Mouse (Mus musculus): ENCODE measurements around the gene H2-Q1. TPM values are rescaled to one million over a fixed set of nuclear protein-coding genes. Genes with fewer than 3 reads are reported as not detected.
"Not testable (repeated sequence)": the region's sequence is repeated elsewhere in the genome, so short reads cannot be mapped to it uniquely, and the experiment has no call there.

The H2-Q1 gene
- total RNA-seq, 2 experiments from 2014 or later, result 0.67 to 0.81 TPM

DNA sequence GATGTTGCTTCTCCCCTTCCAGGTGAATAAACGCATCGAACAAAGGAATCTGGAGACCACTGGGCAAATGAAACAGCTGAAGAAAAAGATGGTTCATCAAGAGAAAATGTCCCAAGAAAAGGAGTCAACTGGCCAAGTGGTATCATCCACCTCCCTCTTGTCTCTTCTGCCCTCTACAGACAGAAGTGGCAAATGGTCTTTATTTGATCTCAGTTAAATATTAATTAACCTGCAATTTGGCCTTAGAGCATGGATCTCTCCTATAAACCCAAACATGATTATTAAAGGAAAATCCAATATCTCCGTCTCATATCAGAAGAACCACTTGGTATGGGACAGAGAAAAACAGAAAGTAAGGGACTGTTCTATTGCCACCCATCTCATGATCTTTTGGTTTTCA is 9.5 kb downstream of the H2-Q1 start:
- intact Hi-C loops (cut with DNase I), result not testable (repeated sequence)

DNA sequence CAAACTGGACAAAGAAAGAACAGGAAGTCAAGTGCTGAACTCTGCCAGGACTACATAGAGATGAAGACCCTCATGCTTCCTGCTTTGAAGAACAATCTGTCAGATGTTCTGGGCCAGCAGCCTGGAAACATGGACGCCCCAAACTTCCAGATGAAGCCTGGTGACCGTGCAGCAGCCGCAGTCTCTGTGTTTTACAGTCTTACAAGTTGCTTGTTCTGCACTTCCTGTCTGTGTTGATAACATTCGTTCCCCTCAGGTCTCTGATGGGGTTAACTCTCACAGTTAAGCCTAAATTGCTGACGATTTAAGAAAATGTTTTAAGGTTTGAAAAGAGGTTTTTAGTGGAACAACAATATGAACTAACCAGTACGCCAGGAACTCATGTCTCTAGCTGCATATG is 11.3 kb downstream of the H2-Q1 start:
- intact Hi-C loops (cut with DNase I), result not testable (repeated sequence)

More for the DNA sequence above, 9.5 kb downstream of the H2-Q1 start:
- DNase-seq (ENCODE audit: extremely low spot score in 1 of 2, low spot score in 2 of 2), result not testable (repeated sequence)

DNA sequence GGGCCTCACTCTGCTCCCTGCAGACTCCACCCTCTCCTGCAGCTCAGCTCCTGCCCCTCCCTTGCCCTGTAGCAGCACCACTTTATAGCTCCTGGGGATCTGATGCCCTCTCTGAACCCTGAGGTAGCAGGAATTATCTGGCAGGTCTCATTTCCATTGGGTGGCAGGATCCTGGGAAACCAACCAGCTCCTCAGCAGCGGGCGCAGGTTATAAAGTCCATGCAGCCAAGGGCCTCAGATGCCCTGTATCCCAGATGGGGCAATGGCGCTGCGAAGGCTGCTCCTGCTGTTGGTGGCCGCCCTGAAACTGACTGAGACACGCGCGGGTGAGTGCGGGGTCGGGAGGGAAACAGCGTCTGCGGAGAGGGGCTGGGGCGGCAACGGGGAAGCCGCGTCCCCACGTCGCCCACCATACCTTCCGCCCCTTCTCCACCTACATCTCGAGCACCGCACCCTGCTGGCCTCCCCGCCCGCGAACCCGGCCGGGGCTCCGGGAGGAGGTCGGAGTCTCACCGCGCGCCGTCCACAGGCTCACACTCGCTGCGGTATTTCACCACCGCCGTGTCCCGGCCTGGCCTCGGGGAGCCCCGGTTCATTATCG is 22.0 kb downstream of the H2-Q1 start, which contains the start of gene H2-Q2:
TSS of gene H2-Q2 (plus strand) at position 172 of the 601 bp plus-strand sequence.
- no peak for DNase-seq (ENCODE audit: extremely low spot score in 1 of 2, low spot score in 2 of 2)
- intact Hi-C loops (cut with DNase I), result loop anchor here (10.0 kb wide), 1 partner anchor 1347 kb away; no protein-coding TSS in a partner anchor

More for the DNA sequence above, 11.3 kb downstream of the H2-Q1 start:
- DNase-seq (ENCODE audit: extremely low spot score in 1 of 2, low spot score in 2 of 2), result not testable (repeated sequence)

DNA sequence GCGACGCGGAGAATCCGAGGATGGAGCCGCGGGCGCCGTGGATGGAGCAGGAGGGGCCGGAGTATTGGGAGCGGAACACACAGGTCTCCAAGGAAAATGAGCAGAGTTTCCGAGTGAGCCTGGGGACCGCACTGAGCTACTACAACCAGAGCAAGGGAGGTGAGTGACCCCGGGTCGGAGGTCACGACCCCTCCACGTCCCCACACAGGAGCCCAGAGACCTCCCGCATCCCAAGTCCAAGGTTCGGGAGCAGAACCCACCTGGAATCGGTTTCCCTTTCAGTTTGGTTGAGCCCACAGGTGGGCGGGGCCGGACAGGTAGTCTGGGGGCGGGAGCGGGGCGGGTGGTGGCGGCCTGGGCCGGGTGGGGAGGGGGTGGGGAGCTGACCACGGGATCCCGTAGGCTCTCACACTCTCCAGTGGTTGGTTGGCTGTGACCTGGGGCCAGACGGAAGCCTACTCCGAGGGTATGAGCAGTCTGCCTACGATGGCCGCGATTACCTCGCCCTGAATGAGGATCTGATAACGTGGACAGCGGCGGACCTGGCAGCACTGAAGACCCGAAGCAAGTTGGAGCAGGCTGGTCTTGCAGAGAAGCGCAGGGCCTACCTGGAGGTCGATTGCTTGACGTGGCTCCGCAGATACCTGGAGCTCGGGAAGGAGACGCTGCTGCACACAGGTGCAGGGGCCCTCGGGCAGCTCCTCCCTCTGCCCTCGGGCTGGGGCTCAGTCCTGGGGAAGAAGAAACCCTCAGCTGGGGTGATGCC is 22.7 kb downstream of the H2-Q1 start:
- intact Hi-C loops (cut with DNase I), result loop anchor here (10.0 kb wide), 1 partner anchor 1348 kb away; no protein-coding TSS in a partner anchor
- DNase-seq (ENCODE audit: extremely low spot score in 1 of 2, low spot score in 2 of 2), result peak in 1 of 2 experiments; percentile 34

DNA sequence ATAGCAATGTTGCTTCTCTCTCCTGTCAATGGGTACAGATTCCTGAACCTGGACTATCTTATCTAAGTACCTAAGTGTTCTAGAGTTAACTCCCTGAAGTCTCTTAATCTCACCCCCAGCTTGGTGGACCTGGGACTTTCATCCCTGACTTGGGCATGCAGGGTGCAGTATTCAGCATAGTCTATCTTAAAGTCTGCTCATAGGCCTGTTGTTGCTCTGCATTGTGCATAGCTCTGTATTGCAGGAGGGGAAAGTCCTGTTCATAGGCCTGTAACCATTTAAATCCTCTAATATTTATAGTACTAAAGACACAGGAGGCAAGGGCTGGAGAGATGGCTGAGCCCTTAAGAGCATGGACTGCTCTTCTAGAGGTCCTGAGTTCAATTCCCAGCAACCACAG is 27.5 kb downstream of the H2-Q1 start:
- intact Hi-C loops (cut with DNase I), result loop anchor here (10.0 kb wide), 1 partner anchor 1353 kb away; no protein-coding TSS in a partner anchor
- DNase-seq (ENCODE audit: extremely low spot score in 1 of 2, low spot score in 2 of 2), result not testable (repeated sequence)

DNA sequence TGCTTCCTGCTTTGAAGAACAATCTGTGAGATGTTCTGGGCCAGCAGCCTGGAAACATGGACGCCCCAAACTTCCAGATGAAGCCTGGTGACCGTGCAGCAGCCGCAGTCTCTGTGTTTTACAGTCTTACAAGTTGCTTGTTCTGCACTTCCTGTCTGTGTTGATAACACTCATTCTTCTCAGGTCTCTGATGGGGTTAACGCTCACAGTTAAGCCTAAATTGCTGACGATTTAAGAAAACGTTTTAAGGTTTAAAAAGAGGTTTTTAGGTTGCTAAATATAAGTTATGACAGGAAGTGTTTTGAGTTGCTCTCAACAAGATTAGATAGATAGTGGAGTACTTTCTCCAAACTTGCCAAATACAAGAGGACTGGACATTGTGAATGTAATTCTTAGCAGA is 33.1 kb downstream of the H2-Q1 start:
- DNase-seq (ENCODE audit: extremely low spot score in 1 of 2, low spot score in 2 of 2); intact Hi-C loops (cut with DNase I): not testable (repeated sequence)

DNA sequence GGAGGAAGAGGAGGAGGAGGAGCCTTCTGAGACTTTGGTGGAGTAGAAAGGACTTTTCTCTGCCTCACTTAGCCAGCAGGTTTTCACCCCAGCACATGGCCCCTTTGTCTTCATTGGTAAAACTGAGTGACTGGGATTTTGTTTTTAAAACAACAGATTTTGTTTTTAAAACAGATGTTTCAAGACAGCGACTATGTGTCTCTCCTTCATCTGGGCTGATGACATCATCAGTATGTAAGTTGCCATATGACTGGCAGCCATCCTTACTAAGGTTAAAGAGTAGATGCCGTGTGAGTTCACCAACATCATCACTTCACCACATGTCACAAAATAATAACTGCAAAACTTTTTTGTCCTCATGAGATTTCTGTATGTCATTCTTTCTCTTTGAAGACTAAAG is 33.9 kb downstream of the H2-Q1 start:
- intact Hi-C loops (cut with DNase I), result no loop called here
- no peak for DNase-seq (ENCODE audit: extremely low spot score in 1 of 2, low spot score in 2 of 2)

DNA sequence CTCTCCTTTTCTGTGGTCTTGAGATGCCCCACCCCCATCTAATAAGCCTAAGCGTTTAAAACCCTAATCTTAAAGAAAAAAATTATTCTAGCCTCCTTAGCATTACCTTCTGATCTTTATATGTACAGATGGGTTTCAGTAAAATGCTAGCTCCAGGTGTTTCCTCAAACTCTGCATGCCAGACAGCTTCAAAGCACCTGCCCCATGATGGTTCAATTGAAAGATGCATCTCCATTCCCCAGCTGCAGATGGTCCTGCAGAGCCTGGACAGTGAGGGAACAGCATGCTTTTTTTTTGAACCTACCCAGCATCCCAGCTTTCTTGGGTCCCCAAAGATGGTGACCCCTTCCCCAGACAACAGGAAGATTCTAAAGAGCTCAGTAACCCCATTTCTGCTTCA is 36.9 kb downstream of the H2-Q1 start:
- intact Hi-C loops (cut with DNase I), result loop anchor here (5.0 kb wide), 1 partner anchor 40 kb away; no protein-coding TSS in a partner anchor
- no peak for DNase-seq (ENCODE audit: extremely low spot score in 1 of 2, low spot score in 2 of 2)

DNA sequence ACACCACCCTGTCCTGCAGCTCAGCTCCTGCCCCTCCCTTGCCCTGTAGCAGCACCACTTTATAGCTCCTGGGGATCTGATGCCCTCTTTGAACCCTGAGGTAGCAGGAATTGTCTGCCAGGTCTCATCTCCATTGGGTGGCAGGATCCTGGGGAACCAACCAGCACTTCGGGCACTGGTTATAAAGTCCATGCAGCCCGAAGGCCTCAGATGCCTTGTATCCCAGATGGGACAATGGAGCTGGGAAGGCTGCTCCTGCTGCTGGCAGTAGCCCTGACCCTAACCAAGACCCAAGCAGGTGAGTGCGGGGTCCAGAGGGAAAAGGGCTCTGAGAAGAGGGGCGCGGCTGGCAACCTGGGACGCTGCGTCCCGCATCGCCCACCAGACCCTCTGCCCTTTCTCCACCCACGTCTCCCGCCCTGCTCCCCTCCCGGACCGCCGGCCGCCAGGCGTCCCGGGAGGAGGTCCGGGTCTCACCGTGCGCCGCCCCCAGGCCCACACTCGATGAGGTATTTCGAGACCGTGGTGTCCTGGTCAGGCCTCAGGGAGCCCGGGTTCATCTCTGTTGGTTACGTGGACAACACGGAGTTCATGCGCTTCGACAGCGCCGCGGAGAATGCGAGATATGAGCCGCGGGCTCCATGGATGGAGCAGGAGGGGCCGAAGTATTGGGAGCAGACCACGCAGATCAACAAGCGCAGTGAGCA is 38.7 kb downstream of the H2-Q1 start:
- DNase-seq (ENCODE audit: extremely low spot score in 1 of 2, low spot score in 2 of 2), result no peak
- intact Hi-C loops (cut with DNase I), result loop anchor here (5.0 kb wide), 1 partner anchor 42 kb away; no protein-coding TSS in a partner anchor

DNA sequence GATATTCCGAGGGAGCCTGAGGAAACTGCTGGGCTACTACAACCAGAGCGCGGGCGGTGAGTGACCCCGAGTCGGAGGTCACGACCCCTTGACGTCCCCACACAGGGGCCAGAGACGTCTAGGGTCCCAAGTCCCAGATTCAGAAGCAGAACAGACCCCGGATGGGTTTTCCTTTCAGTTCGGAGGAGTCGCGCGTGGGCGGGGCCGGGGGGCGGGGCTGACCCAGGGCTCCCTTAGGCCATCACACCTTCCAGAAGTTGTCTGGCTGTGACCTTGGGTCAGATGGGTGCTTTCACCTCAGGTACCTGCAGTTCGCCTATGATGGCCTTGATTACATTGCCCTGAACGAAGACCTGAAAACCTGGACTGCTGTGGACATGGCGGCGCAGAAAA is 39.3 kb downstream of the H2-Q1 start:
- no peak for DNase-seq (ENCODE audit: extremely low spot score in 1 of 2, low spot score in 2 of 2)
- intact Hi-C loops (cut with DNase I), result loop anchor here (5.0 kb wide), 1 partner anchor 42 kb away; no protein-coding TSS in a partner anchor

Other genes starting within 250 kb of the H2-Q1 start
- 1 to 10 TPM; 1.6 to 2.3 TPM for gene Ly6g6e, start 243.5 kb upstream of the H2-Q1 start, total RNA-seq (2021)
- 1 to 10 TPM in 1 of 2 experiments, not detected in 1; 1.1 TPM for gene Ly6g6d, start 242.3 kb upstream of the H2-Q1 start, total RNA-seq (2021)
- not detected for gene Ly6g6f, start 234.8 kb upstream of the H2-Q1 start, total RNA-seq (2021)
- gene Abhd16a, start 231.1 kb upstream of the H2-Q1 start, total RNA-seq (2021), result 10 to 100 TPM; 84.4 to 91.5 TPM
- not detected for gene Ly6g5c, start 212.1 kb upstream of the H2-Q1 start, total RNA-seq (2021)
- gene Ly6g5b, start 205.0 kb upstream of the H2-Q1 start, total RNA-seq (2021), result under 1 TPM; 0.58 to 0.81 TPM
- gene Gpank1, start 198.9 kb upstream of the H2-Q1 start, total RNA-seq (2021), result 10 to 100 TPM; 13.2 to 17.7 TPM
- gene Csnk2b, start 198.4 kb upstream of the H2-Q1 start, total RNA-seq (2021), result 100 to 1,000 TPM; 196 to 210 TPM
- gene D17H6S53E, start 194.0 kb upstream of the H2-Q1 start, total RNA-seq (2021), result 10 to 100 TPM; 23.8 to 24.6 TPM
- under 1 TPM in 1 of 2 experiments, not detected in 1; 0.34 TPM for gene Apom, start 188.4 kb upstream of the H2-Q1 start, total RNA-seq (2021)
- gene Bag6, start 185.2 kb upstream of the H2-Q1 start, total RNA-seq (2021), result 100 to 1,000 TPM; 297 to 299 TPM
- 100 to 1,000 TPM; 261 to 270 TPM for gene Prrc2a, start 155.5 kb upstream of the H2-Q1 start, total RNA-seq (2021)
- gene Aif1, start 144.3 kb upstream of the H2-Q1 start, total RNA-seq (2021), result 10 to 100 TPM in 1 of 2 experiments, 1 to 10 TPM in 1; 8.0 to 12.5 TPM
- gene Lst1, start 132.0 kb upstream of the H2-Q1 start, total RNA-seq (2021), result 10 to 100 TPM; 13.7 to 14.9 TPM
- gene Ltb, start 126.0 kb upstream of the H2-Q1 start, total RNA-seq (2021), result 1 to 10 TPM in 1 of 2 experiments, under 1 TPM in 1; 0.77 to 1.4 TPM
- gene Tnf, start 118.4 kb upstream of the H2-Q1 start, total RNA-seq (2021), result under 1 TPM in 1 of 2 experiments, not detected in 1; 0.19 TPM
- gene Lta, start 115.1 kb upstream of the H2-Q1 start, total RNA-seq (2021), result 1 to 10 TPM in 1 of 2 experiments, under 1 TPM in 1; 0.51 to 1.1 TPM
- gene Gm16181, start 99.6 kb upstream of the H2-Q1 start, total RNA-seq (2021), result not detected
- 100 to 1,000 TPM; 329 to 351 TPM for gene Atp6v1g2, start 86.7 kb upstream of the H2-Q1 start, total RNA-seq (2021)
- 10 to 100 TPM; 12.7 to 14.6 TPM for gene Nfkbil1, start 84.6 kb upstream of the H2-Q1 start, total RNA-seq (2021)
- 100 to 1,000 TPM; 255 to 261 TPM for gene Ddx39b, start 78.7 kb upstream of the H2-Q1 start, total RNA-seq (2021)
- gene H2-D1, start 57.7 kb upstream of the H2-Q1 start, total RNA-seq (2021), result 10 to 100 TPM; 18.2 to 21.5 TPM
- 1 to 10 TPM; 1.7 to 1.8 TPM for gene H2-Q2, start 21.8 kb downstream of the H2-Q1 start, total RNA-seq (2021)
- 1 to 10 TPM in 1 of 2 experiments, under 1 TPM in 1; 0.56 to 1.4 TPM for gene H2-Q4, start 59.2 kb downstream of the H2-Q1 start, total RNA-seq (2021)
- gene H2-Q6, start 104.4 kb downstream of the H2-Q1 start, total RNA-seq (2021), result not detected
- under 1 TPM in 1 of 2 experiments, not detected in 1; 0.55 TPM for gene H2-Q7, start 118.8 kb downstream of the H2-Q1 start, total RNA-seq (2021)
- gene H2-Q10, start 149.7 kb downstream of the H2-Q1 start, total RNA-seq (2021), result not detected
- not detected for gene Pou5f1, start 185.6 kb downstream of the H2-Q1 start, total RNA-seq (2021)
- gene Tcf19, start 196.4 kb downstream of the H2-Q1 start, total RNA-seq (2021), result 1 to 10 TPM; 5.7 to 8.5 TPM
- gene Cchcr1, start 196.7 kb downstream of the H2-Q1 start, total RNA-seq (2021), result 1 to 10 TPM; 6.4 to 7.4 TPM
- under 1 TPM; 0.43 to 0.59 TPM for gene Psors1c2, start 212.8 kb downstream of the H2-Q1 start, total RNA-seq (2021)
- under 1 TPM; 0.41 to 0.47 TPM for gene Cdsn, start 231.7 kb downstream of the H2-Q1 start, total RNA-seq (2021)
- gene 2300002M23Rik, start 247.0 kb downstream of the H2-Q1 start, total RNA-seq (2021), result not detected